Mouse (Mus musculus) liver, embryonic 18 days (tissue): ENCODE measurements around the gene Alad. TPM values are rescaled to one million over a fixed set of nuclear protein-coding genes. Genes with fewer than 3 reads are reported as not detected.

Experiments
- polyA plus RNA-seq: library from polyadenylated mRNA; depleted of rRNA; stranded (reverse); fragments of >200 nt; gene quantifications from 2 replicates; pipeline ENCODE4 v1.2.3, GENCODE M21; 2012; rRNA removed

Alad gene
- 130 and 133 TPM in 2 replicates for polyA plus RNA-seq

DNA sequence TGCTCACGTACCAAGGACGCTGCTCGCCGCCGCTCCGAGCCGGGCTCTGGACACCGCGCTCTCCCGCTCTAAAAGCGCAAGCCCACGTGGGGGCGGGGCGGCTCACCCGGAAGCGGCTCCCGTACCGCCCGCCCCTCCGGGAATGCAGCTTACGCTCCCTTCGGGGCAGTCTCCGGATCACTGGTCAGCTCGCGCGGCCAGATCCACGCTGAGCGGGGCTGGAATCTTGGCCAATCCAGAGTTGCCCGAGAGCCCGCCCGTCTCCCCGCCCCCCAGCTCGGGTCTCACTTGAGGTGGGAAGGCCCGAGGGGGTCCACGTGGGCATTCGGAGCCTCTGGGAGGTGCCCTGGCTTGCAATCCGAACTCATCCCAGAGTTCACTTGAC is at the start of gene Alad:
Alad (minus strand) TSS at position 70 of the 385 bp plus-strand sequence.

DNA sequence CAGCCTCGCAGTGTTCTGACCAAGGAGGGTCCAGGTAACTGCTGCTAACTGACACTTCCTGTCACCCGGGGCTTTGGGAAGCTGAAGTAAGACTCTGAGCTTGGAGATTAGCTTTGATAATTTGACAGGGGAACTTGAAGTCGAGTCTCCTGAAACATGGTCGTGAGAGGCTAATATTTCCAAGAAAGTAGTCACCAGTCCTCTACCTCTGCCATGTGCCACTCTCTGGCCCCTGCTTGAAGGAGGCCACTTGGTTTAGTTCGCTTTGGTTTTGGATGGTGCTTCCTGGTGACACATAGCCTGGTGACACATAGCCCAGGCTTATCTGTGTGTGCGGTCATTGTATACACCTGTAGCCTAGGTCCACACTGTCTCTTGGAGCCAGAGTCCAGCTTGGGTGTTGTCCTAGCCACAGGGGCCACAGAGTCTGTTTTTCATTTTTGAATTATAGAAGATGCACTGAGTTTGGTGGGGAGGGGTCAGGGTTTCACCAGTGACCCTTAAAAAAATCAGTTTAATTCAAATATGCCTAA is 40.1 kb upstream of the Alad start, which contains the start of gene Rgs3:
Rgs3 (plus strand) TSS at position 51 of the 533 bp plus-strand sequence.

DNA sequence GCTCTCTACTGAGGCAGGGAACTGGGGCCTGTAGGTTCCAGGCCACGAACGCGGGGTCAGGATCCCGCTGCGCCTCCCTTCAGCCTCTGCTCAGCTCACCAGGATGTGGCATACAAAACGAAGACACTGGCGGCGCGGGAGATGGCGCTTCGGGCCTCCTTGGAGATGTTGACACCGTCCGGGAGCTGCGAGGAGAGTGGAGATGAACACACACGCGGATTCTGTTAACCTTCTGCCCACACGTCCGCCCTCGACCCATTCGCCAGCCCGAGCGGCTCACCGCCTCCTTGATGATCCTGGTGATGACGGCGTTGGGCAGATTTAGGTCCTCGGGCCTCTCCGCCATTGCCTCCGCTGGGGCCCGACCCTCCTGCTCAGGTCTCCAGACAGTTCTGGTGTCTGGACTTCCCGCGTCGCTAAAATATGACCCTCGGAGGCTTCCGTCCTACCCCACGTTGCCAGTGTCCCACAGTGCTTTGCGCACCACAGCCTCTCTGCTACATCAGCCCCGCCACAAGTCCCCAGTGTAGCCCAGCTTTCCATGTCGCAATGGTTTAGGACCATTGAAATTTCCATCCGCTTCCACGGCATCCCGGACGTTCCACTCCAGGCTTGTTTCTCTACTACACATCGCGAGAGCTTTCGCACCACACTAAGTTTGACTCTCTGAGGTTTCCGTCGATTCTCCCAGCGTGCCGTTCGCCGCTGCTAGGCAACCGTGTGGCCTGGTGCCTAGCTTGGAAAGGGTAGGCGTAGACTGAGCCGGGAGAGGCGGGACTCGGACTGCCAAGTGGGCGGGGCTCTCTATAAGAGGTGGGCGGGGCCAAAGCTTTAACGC is 5.2 kb upstream of the Alad start, which contains the start of the genes Pole3 and 4933430I17Rik:
Pole3 (minus strand) TSS at position 418 of the 838 bp plus-strand sequence.
4933430I17Rik (plus strand) TSS at position 719 of the 838 bp plus-strand sequence.

DNA sequence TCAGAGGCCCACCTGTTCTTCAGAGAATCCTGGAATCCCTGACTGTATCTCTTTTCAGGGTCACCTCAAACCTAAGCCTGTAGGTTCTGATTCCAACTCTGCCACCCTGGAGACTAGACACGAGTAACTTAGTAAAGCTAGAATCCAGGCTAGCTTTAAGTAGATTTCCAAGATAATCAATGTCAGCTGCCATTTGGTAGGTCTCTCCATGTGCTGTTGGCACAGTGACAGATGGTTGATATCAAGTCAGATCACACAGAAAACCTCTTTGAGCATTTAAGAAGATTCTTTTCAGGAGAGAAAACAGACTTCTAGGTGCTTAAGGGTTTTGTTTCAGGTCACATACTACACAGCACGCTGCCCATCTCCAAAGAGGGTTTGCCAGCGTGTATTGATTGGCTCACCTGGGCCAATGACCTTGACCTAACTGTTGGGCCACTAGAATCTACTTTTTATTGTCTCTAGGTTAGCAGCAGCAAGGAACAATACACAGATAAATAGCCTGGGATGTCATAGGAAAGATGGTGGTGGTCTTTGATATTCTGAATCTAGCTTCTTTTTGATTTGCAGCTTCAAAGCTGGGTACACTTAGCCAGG is 16.2 kb downstream of the Alad start, which contains the start of gene Hdhd3:
Hdhd3 (minus strand) TSS at position 94 of the 597 bp plus-strand sequence.

DNA sequence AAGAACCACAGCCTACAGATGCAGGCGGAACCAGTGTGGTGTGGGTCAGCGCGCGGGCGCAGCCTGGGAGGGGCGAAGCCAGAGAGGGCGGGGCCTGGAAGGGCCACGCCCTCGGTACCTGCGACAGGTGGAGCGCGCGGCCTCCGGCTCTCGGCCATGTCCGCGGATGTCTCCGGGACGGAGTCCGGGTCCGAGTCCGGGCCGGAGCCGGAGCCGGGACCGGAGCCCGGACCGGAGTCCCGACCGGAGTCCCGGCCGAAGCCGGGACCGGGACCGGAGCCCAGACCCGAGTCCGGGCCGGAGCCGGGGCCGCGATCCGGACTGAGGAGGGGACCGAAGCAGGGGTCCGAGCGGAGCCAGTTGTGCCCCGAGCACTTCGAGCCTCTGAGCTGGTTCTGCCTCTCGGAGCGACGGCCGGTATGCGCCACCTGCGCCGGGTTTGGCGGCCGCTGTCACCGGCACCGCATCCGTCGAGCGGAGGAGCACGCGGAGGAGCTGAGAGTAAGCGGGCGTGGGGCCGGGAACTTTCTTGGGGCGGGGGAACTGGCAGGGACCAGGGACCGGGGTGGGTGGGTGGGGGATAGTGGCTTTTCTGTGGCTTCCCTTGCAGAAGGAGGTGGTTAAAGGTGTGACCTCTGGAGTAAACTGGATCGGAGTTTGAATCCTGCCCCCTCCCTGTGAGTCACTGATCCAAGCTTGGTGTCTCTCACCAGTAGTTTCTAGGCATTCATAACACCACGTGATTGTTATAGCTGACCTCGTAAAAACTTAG is 39.6 kb downstream of the Alad start, which contains the start of gene Bspry:
Bspry (plus strand) TSS at position 117 of the 772 bp plus-strand sequence.

DNA sequence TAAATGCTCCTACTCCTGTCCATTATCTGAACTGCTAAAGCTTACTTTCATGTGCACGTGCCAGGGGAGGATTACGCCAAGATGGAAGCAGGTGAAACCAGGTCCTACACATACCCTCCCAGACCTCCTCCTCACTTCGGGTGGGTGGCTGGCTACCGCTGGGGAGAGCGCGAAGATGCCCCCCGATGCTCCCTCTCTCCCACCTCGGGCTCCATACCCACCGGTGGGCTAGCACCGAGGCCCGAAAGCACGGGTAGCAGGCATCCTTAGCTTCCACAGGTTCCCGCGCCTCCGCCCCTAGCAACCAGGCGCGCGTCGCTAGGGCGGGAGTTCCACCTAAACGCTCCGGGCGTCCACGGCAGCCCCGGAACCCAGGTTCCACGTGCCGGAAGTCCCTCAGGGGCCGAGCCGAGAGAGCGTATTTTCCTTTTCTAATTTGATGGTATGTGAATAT is 49.1 kb downstream of the Alad start, which contains the start of gene Wdr31:
Wdr31 (minus strand) TSS at position 299 of the 454 bp plus-strand sequence.

Other genes starting within 250 kb of the Alad start
- 12.3 and 14.7 TPM in 2 replicates for gene Fkbp15, start 159.4 kb downstream of the Alad start, polyA plus RNA-seq
- gene Slc31a1, start 159.2 kb downstream of the Alad start, polyA plus RNA-seq = 47.5 and 50.3 TPM in 2 replicates
- gene Cdc26, start 111.3 kb downstream of the Alad start, polyA plus RNA-seq = 38.3 and 38.5 TPM in 2 replicates
- 5.7 and 5.8 TPM in 2 replicates for gene Prpf4, start 111.1 kb downstream of the Alad start, polyA plus RNA-seq
- gene Rnf183, start 84.7 kb downstream of the Alad start, polyA plus RNA-seq = not detected in 2 replicates
- 0.37 and 0.41 TPM in 2 replicates for gene Wdr31, start 49.0 kb downstream of the Alad start, polyA plus RNA-seq
- gene Bspry, start 39.9 kb downstream of the Alad start, polyA plus RNA-seq = 0.19 and 0.26 TPM in 2 replicates
- 11.5 and 12.4 TPM in 2 replicates for gene Hdhd3, start 16.5 kb downstream of the Alad start, polyA plus RNA-seq
- 19.8 and 20.6 TPM in 2 replicates for gene Pole3, start 5.2 kb upstream of the Alad start, polyA plus RNA-seq
- gene 4933430I17Rik, start 5.5 kb upstream of the Alad start, polyA plus RNA-seq = 0.06 and 0.09 TPM in 2 replicates
- gene Rgs3, start 39.9 kb upstream of the Alad start, polyA plus RNA-seq = 5.3 and 5.4 TPM in 2 replicates